Mouse (Mus musculus) layer of hippocampus, postnatal 25 days (tissue): ENCODE measurements around the gene 4632433K11Rik. TPM values are rescaled to one million over a fixed set of nuclear protein-coding genes. Genes with fewer than 3 reads are reported as not detected.
A peak's percentile ranks its signal among the peaks of the same experiment; 100 is the strongest.
"Not testable (repeated sequence)": the region's sequence is repeated elsewhere in the genome, so short reads cannot be mapped to it uniquely, and the experiment has no call there.

Source experiments
- DNase-seq, 2 experiments: peaks; one replicate each; pipeline ENCODE4 v3.0.0; 2022; ENCODE audit warnings: mixed read lengths in 2 of 2, low spot score in 1 of 2; ENCODE audit errors: extremely low spot score in 1 of 2
- total RNA-seq, 2 experiments: library from RNA; stranded (reverse); gene quantifications; 2 replicates each; pipeline ENCODE4 v1.2.3; 2021

4632433K11Rik gene
- not detected for total RNA-seq

DNA sequence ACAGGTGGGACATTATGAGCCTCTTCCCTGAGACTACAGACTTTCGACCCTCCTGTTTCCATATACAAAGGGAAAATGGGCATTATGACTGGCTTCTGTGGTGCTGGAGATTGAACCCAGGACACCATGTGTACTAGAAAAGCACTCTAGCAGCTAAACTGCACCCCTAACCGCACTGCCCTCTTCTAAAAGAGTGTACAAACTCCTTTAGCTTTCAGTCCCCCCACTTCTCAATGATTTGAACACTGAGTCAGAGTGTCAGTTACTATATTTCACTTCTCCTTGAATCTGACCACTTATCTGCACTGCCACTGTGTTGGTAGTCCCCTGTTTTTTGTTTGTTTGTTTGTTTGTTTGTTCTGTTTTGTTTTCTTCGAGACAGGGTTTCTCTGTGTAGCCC lies at the start of gene 4632433K11Rik:
TSS of gene 4632433K11Rik (plus strand) at position 301 of the 400 bp plus-strand sequence.
- no peak for DNase-seq

DNA sequence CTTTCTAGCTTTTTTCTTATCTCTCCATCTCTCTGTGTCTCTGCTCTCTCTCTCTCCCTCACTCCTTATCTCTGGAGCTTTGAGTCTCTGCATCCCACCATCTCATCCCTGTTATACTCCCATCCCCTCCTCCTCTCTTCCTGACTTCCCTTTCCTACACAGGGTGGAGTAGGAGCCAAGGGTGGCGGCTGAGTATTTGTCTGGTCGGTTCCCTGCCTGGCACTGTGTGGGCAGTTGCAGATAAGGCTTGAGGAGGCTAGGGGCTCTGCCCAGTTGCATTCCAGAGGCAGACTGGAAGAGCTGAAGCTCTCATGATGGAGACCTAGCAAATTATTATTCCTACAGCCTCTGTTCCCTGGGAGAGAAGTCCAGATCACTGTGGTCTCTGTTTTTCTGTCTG lies 45.7 kb upstream of the 4632433K11Rik start:
- DNase-seq: no peak

DNA sequence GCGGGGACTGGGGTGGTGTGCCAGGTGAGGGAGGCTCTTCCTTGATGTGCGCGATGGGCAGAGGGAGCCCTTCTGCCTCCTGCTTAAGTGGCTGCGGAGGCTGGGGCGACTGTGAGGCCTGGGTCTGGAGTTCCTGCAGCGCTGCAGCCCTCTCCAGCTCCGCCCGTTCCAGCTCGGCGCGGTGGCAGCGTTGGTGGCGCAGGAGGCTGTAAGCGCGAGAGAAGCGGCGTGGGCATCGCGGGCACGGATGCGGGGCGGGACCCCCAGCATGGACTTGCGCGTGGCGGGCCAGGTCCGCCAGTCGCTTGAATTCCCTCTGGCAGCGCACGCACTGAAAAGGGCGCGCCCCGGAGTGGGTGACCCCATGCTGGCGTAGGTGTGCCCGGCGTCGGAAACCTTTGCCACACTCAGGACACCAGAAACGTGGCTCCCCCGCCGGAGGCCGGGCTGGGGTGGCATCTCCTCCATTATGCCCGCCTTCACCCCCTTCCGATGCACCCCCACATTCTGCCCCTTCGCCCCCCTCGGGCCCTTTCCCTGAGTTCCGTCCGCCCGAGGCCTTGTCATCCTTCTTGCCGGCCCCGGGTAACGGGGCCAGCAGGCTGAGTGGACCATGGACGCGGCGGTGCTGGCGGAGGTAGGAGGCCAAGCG lies 40.4 kb upstream of the 4632433K11Rik start:
- DNase-seq: no peak

DNA sequence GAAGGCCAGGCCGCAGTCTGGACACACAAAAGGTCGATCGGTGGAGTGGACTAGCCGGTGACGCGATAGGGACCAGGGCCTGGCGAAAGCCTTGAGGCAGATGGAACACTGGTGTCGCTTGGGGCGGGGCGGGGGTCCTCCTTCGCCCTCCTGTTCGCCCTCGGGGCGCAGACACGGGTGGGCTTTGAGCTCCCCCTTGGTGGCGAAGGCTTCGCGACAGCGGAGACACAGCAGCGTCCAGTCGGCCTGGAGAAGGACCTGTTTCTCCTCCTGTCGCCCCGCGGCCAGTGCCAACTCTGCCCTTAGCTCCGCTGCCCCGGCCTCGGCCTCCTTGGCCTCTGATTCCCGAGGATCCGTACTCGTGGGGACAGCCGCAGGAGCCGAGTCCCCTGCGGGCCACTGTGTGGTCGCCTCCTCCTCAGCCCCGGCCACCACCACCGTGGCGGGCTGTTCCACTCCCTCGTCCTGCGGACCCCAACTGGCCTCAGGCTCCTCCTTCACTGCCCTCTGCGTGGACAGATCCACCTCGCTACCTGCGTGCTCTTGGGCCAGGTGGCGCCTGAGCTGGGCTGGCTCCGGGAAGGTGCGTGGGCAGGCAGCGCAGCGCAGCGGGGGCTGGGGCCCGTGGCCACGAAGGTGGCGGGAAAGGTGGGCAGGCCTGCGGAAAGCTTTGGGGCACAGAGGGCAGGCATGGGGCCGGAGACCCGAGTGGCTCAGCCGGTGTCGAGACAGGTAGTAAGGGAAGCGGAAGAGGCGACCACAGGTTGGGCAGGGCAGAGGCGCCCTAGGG lies 39.7 kb upstream of the 4632433K11Rik start:
- DNase-seq: no peak

DNA sequence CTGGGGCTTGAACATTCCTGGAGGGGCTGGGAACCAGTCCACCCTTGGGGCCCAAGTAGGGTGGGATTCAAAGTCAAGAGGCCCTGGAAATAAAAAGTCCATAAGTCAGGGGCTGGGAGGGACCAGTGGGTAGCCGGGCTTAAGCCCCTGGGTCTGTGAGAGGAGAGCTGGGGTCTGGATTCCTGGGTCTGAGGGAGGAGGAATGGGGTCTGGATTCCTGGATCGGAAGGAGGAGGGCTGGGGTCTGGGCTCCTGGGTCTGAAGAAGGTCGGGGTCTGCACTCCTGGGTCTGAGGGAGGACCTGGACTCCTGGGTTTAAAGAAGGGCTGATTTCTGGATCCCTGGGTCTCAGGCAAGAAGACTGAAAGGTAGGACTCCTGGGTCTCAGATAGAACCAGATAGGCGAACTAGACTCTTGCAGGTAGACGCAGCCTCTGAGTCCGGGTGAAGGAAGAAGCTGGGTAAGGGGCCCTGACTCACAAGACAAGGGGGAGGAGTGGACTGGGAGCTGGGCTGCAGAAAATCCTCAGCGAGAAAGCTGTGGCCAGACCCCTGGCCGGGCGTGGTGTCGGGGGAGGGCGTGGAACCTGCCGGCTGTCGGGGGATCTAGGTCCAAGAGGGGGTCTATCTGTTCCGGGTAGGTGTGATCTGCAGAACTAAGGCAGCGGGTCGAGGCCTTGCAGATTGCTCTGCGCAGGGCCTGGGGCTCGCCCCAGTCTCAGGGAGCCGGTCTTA lies 38.5 kb upstream of the 4632433K11Rik start:
- DNase-seq: no peak

DNA sequence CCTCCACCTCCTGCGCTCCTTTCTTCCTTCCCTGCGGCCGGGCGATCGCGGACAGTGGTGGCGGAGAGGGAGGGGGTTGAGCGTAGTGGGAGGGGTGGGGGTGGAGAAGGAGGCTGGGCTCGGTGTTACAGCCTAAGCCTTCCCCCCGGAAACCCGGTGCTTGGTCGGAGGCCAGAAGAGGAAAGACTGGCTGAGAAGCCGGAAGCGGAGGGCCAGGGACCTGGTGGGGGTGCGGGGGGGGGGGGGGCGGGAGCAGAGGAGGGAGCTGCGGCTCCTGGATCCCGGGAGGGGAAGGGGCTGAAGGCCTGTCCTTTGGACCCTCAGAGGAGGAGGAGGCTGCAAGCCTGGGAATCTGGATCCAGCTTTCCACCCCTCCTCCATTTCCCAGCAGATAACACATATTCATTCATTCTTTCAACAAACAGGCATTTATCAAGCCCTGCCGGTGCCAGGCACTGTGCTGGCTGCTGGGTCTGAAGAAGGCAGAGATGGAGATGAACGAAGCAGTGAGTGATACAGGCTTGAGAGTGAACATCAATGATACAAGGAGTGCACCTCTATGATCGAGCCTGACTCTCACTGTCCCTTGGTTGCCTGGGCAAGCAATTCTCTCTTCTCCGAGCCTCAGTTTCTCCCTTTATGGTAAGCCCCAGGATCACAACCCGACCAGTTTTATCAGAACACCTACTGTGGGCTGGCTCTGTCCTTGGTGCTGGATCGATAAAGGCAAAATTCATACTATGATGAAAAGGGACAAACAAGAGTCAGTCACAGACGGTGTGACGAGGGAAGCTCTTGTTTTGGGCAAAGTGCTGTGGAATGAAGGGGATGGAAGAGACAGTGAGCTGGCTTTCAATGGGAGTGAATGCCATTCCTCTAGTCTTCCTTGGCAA lies 37.7 kb upstream of the 4632433K11Rik start, which contains the start of gene Zfp579:
TSS of gene Zfp579 (minus strand) at position 156 of the 893 bp plus-strand sequence.
- peak; percentile 96 to 97 for DNase-seq

DNA sequence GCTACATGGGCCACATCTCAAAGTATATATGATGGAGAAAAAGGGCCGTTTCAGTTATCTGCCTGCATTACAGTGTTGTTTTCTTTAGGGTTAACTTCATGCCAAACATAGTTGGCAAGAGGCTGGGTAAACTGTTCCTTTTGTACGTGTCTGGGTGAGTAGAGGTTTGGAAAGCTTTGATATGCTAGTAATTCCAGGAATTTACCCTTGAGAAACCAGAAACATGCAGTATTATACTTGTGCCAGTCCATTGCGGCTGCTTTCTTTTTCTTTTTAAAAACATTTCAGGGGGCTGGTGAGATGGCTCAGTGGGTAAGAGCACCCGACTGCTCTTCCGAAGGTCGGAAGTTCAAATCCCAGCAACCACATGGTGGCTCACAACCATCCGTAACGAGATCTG lies 37.0 kb upstream of the 4632433K11Rik start:
- no peak for DNase-seq

DNA sequence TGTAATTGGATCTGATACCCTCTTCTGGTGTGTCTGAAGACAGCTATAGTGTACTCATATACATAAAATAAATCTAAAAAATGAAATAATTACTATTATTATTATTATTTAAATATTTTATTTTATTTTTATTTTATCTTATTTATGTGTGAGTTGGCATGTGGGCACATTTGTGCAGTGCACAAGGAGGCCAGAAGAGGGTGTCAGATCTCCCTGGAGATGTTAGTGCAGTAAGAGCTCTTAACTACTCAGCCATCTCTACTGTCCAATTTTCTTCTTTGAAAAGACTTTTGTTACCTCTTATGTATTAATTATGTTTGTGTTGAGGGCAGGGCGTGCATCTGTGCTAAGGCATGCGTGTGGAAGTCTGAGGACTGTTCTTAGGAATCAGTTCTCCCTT lies 34.0 kb upstream of the 4632433K11Rik start:
- DNase-seq: no peak

DNA sequence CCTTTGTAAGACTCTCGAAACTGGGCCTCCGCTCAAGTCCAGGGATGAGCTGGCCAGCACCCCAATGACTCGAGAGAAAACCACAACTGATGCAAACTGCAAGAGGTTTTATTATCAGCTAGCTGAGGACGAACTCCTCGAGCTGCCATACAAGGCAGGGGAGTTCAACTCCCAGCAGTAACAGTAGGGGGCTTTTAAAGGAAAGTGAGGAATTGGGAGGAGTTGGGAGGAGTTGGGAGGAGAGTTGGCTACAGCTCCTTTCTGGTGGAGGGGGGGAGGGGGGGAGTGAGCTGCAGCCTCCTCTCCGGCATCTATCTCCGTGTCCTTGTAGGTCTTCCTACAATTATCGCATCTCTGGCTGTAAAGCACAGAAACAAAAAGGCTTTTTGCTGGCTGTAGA lies 31.0 kb upstream of the 4632433K11Rik start:
- not testable (repeated sequence) for DNase-seq

DNA sequence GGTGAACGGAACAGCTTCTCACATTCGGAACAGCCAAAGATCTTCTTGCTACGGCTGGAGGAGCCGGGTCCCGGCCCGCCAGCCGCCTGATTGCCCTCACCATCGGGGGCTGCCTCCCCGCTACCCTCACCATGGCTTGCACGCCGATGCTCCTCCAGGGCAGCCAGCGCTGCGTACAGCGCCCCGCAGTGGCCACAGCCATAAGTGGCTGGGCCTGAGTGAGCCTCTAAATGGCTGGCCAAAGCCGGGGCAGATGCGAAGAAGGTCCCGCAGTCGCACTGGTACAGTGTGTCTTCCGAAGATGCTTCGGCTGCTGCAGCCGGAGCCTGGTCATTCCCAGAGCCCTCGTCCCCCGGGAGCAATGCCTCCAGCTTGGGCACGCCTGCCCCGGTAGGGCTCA lies 25.7 kb upstream of the 4632433K11Rik start:
- DNase-seq: no peak

DNA sequence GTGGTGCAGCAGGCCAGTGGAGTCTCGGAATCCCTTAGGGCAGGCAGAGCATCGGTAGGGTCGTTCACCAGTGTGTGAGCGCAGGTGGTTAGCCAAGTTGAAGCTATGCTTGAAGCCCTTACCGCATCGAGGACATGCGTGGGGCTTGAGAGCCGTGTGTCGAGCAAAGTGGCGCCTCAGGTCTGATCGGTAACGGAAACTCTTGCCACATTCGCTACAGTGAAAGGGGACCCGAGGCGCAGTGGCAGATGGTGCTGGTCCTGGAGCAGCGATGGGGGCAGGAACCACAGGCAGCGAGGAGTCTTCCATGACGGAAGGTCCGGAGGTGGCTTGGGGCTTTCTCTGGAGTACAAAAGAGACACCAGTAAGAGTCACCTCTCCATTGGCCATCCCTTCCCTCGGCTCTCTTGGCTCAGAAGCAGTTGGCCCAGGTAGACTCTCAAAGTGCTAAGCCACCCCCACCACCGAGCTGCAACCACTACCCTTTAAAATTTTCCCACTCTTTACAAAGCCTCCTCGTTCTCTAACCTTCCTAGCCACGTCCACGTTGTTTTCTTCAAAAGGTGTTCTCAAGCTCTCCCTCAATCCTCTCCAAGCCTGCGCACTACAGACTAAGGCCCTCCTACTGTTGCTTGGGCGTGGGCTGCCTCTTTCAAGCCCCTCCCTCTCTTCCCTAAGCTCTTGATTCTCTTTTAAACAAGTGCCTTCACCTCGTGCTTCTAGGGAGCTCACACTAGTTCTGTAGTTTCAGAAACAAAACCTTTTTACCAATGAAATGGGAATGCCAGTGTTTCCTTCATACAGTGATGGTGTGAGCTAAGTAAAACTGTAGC lies 21.0 kb upstream of the 4632433K11Rik start:
- no peak for DNase-seq

DNA sequence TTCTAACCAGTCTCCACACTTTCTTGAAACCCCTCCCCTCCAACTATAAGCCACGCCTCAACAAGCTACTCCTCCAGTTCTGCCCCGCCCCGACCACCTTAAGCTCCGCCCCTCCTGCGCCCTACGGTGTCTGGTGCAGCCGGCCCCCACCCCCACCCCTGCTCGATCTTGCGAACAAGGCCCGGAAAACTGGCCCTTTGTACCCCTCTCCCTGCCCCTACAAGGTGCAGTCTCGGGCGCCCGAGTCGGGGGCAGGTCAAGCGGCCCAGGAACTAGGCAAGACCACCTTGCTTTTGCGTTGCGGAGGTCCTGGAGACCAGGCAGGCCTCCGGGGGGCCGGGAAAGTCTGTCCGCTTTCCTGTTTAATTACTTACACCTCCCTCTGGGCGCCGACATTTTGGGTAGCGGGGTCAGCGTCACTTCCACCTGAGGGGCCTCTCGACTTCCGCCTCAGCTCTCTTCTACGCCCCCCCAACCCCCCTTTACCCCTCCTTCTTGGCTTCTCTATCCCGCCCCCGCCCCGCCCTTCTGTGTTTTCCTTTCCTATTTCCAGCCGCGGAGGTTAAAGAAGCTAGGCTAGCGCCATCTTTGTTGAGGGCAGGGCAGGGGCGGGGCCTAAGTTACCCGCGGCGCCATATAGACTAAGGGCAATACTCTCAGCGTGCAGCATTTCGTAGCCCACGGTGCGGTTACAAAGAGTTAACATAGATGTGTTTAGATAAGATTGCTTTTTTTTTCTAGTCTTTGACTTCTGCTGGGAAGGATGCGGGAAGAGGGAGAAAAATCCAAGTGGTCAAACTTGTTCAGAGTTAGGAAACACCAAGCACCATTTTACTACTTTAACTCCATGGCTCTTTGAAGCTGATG lies 19.4 kb upstream of the 4632433K11Rik start, which contains the start of the genes Zfp524 and Fiz1:
TSS of gene Zfp524 (plus strand) at position 165 of the 867 bp plus-strand sequence.
TSS of gene Fiz1 (minus strand) at position 447 of the 867 bp plus-strand sequence.
- DNase-seq: peak; percentile 93

DNA sequence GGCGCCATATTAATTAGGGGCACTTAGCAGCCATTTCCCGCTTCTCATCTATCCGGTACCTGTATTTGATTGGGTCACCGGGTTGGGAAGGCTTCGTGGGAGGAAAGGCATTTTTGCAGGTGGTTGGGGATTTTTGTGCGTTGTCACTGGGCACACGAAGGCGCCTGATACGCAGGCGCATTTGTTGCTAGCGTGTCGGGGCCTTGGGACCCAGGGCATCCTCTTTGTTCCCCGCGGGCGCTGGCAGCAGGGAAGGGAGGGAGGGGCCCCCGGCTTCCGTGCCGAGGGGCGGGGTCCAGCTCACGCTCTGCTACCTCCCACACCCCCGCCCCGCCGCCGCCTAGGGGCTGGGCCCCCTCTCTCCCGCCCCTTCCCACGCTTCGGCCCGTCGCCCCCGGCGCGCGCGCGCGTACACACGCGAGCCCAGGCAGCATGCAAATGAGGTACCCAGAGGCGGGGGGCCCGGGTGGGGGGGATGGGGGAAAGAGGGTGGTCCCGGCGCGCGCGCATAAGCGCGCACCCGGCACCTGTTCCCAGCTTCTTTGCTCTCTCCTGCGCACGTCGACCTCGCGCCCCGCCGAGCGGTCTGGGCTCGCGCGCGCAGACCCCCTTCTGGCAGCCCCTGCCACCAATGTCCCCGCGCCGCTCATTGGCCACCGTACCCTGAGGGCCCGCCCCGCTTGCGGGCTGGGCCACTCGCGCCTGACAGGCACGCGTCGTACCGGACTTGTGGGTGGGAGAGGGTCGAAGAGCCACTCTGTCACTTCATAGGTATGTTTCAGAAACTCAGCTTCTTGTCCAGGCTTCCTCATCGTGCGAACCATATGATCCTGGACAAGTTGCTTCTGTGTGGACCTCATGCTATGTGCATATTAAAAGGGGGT lies 18.6 kb upstream of the 4632433K11Rik start, which contains the start of gene Gm44973:
TSS of gene Gm44973 (plus strand) at position 379 of the 884 bp plus-strand sequence.
- DNase-seq: peak; percentile 76 to 86

DNA sequence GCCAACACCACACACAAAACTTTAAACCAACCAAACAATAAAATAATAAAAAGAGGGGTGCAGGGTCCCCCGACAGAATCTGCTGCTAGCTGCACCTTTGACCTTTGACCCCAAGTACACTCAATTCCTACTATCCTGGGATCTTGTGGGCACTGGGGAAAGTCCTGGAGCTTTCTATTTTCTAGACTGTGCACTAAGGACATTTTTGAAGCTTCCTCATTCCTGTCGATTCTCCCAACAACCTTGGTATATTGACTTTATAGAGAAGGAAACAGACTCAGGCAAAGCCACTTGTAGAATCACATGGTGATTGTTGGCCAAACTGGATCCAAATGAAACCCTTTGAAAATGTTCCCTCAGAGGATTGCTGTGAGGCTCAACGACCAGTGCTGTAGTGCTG lies 17.9 kb upstream of the 4632433K11Rik start:
- DNase-seq: no peak

DNA sequence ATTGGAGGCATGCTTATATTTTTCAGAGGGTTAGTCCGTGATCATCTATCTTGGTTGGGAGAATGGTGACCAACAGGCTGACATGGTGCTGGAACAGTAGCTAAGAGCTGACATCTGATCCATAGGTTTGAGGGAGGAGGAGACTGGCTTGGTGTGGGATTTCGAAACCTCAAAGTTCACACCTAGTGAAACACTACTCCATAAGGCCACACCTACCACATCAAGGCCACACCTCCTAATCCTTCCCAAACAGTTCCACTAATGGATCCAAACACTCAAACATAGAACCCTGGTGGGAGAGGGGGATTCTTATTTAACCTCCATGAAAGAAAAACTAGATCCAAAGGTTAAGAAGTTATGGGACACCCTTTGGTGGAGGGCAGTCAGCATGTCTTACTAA lies 17.0 kb upstream of the 4632433K11Rik start:
- DNase-seq: no peak

DNA sequence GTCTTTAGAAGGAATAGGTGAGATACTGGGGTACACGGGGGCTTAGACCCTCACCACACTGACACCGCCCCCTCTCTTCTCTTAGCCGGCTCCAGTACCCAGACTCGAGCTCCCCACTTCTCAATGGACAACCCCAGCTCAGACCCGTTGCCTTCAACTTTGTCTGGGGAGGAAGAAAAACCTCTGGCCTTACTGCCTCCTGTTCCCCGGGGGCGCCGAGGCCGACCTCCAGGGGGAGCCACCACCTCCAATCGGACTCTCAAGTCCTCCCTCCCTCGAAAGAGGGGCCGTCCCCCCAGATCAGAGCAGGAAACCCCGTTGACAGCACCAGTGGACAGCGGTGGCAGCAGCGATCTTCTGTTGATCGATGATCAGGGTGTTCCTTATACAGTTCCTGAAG lies 16.6 kb upstream of the 4632433K11Rik start:
- no peak for DNase-seq

DNA sequence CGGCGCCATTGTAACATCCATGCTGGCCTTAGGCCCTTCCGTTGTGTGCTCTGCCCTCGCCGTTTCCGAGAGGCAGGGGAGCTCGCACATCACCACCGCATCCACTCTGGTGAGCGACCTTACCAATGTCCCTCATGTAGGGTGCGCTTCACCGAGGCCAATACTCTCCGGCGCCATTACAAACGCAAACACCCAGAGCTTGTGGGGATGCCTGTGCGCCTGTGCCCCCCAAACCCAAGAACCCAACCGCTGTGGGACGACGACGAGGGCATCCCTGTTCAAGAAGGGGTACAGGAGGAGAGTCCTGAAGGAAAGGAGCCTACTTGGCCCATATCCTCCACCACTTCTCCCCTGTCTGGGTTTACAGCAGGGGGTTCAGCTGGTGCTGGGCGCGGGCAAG lies 16.0 kb upstream of the 4632433K11Rik start:
- DNase-seq: no peak
